In the genomic region with DNA sequence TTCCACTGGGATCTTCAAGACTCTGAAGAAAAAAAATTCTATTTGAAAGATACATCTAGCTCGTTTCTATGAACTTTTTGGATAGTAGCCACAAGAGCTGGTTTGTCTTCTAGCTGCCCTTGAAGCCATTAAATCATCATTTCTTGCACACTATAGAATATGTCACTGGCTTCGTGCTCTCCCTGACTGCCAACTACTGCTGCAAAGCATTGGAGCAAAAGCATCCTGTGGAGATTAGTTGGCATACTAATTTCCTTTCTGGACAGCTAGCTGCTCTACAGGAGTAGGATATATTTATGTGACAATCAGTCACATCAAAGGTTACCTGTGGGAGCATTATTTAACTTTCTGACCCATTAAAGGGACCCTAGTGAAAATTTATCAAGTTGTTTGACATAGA, we compare ENCODE assay signal across 15 mouse cellular contexts.
DNase-seq lines count a peak whose midpoint lies in the region.
"Had no signal": no experiment of that assay in that cellular context is flagged by ENCODE, and none has a peak within 500 bp of the region (broad histone marks: within the 10 kb centered on the region; RNA-seq: fewer than 3 reads in every experiment).

No protein-coding gene starts in this region.

- intact Hi-C loops in left cerebral cortex, postnatal 4 days (cut with DNase I): no loop called here
- intact Hi-C loops in left cerebral cortex, postnatal 14 days (cut with DNase I): no loop called here

- peak; percentile 2 for DNase-seq in cerebellum, adult 9-10 months
- no peak for DNase-seq in cerebellum, postnatal 4 days (ENCODE audit: low spot score in 2 of 2)
- DNase-seq in cerebellum, postnatal 25 days: peak; percentile 9 to 21
- DNase-seq in cerebellum, adult 8-10 months: no peak
- DNase-seq in left cerebral cortex, postnatal 4 days: peak; percentile 9
- no peak for DNase-seq in left cerebral cortex, postnatal 14 days (ENCODE audit: low spot score in 2 of 2)
- DNase-seq: adrenal gland, adult 8-10 months; adrenal gland, postnatal 25 days; cerebellum, adult 9-11 months; embryo, embryonic 11 days; gastrocnemius, postnatal 25 days; heart, adult 2 months; heart, postnatal 14 days; heart, postnatal 4 days; kidney, adult 2 months had no signal

Comparison
In these comparisons a context has a peak if more than half of its experiments do, and no peak if none do; other contexts are left out.
1. DNase-seq: peak in cerebellum, adult 9-10 months (single experiment), cerebellum, postnatal 25 days (2 of 2) and left cerebral cortex, postnatal 4 days (single experiment); none in cerebellum, postnatal 4 days (0 of 2), cerebellum, adult 8-10 months (single experiment) and left cerebral cortex, postnatal 14 days (0 of 2).